Mouse (Mus musculus) C2C12 (cell line): Measurements from ENCODE around the gene Pcdh15. TPM values are rescaled to one million over a fixed set of nuclear protein-coding genes. Genes with fewer than 3 reads are reported as not detected.

Experiments
- H3K27me3 ChIP-seq: one replicate; pipeline ENCODE4 v1.6.1; 2011; ENCODE audit not compliant: control insufficient read depth, insufficient read depth, insufficient read length
- H3K36me3 ChIP-seq: one replicate; pipeline ENCODE4 v1.6.1; 2011; ENCODE audit not compliant: control insufficient read depth, insufficient read depth
- H3K4me3 ChIP-seq: one replicate; pipeline ENCODE4 v1.5.1; 2011; ENCODE audit warnings: mild to moderate bottlenecking, control low read depth; ENCODE audit not compliant: poor library complexity, insufficient read depth, severe bottlenecking
- H3K79me2 ChIP-seq: one replicate; pipeline ENCODE4 v1.6.1; 2011; ENCODE audit not compliant: control insufficient read depth, insufficient read depth
- H3K79me3 ChIP-seq: one replicate; pipeline ENCODE4 v1.6.1; 2011; ENCODE audit warnings: low read depth, control low read depth
- H3ac ChIP-seq: one replicate; pipeline ENCODE3; 2011; ENCODE audit warnings: low read depth; ENCODE audit not compliant: control insufficient read depth, insufficient read length
- CEBPB ChIP-seq: IDR thresholded peaks from one replicate; pipeline ENCODE4 v1.6.1; 2011; ENCODE audit warnings: low read depth, mild to moderate bottlenecking, control low read depth, moderate library complexity
- CTCF ChIP-seq: IDR thresholded peaks from one replicate; pipeline ENCODE4 v1.5.1; 2011; ENCODE audit not compliant: control insufficient read depth, insufficient read depth, insufficient read length
- FOSL1 ChIP-seq: IDR thresholded peaks from one replicate; pipeline ENCODE4 v1.8.0; 2011; ENCODE audit warnings: mild to moderate bottlenecking, low read length; ENCODE audit not compliant: poor library complexity, insufficient read depth, severe bottlenecking
- MAX ChIP-seq: IDR thresholded peaks from one replicate; pipeline ENCODE4 v1.6.1; 2011; ENCODE audit warnings: mild to moderate bottlenecking, control low read depth
- MYOD1 ChIP-seq: IDR thresholded peaks from one replicate; pipeline ENCODE4 v1.6.1; 2011; ENCODE audit warnings: low read depth; ENCODE audit not compliant: control insufficient read depth, insufficient read length
- MYOG ChIP-seq: IDR thresholded peaks from one replicate; pipeline ENCODE4 v1.6.1; 2011; ENCODE audit not compliant: control insufficient read depth, insufficient read length; ENCODE audit errors: extremely low read depth
- USF1 ChIP-seq: IDR thresholded peaks from one replicate; pipeline ENCODE4 v1.6.1; 2011; ENCODE audit warnings: low read depth, mild to moderate bottlenecking, control low read depth, moderate library complexity
- polyA plus RNA-seq: library from polyadenylated mRNA; unstranded; fragments of >200 nt; fragmentation: generic; extraction: Trizol; gene quantifications from one replicate; pipeline ENCODE4 v1.2.1, GENCODE M21; 2012; ENCODE audit warnings: missing spikeins

The Pcdh15 gene
- polyA plus RNA-seq, 1 experiment = 0.54 TPM

- no peaks in the 10 kb centered on the region for H3K27me3 ChIP-seq
- H3ac ChIP-seq = no peak overlapping the region
- H3K79me3 ChIP-seq = no peaks in the 10 kb centered on the region
- TF ChIP-seq MYOG (no peak), CTCF (no peak), CEBPB (no peak), MAX (no peak), FOSL1 (no peak), MYOD1 (no peak), USF1 (no peak)
- H3K4me3 ChIP-seq = no peak overlapping the region
- no peaks in the 10 kb centered on the region for H3K36me3 ChIP-seq
- no peaks in the 10 kb centered on the region for H3K79me2 ChIP-seq
Measured at GRCm38 (mm10) chr10:74270894-74271293, 1171.8 kb downstream of the Pcdh15 start.

- Histone ChIP-seq H3K79me2 (no peaks in the 10 kb centered on the region), H3K4me3 (no peak overlapping the region), H3K79me3 (no peaks in the 10 kb centered on the region), H3K36me3 (no peaks in the 10 kb centered on the region), H3ac (no peak overlapping the region), H3K27me3 (no peaks in the 10 kb centered on the region)
- TF ChIP-seq FOSL1 (no peak), CTCF (no peak), MAX (no peak), MYOD1 (no peak)
Measured at GRCm38 (mm10) chr10:74304120-74304519, 1205.0 kb downstream of the Pcdh15 start.

GRCm38 (mm10) chr10:74305439-74306158, 1206.5 kb downstream of the Pcdh15 start:
- H3K79me2 ChIP-seq = no peaks in the 10 kb centered on the region
- no peak overlapping the region for H3K4me3 ChIP-seq

GRCm38 (mm10) chr10:74307035-74307434, 1207.9 kb downstream of the Pcdh15 start:
- Histone ChIP-seq H3K36me3 (no peaks in the 10 kb centered on the region), H3K79me2 (no peaks in the 10 kb centered on the region), H3K27me3 (no peaks in the 10 kb centered on the region), H3K79me3 (no peaks in the 10 kb centered on the region), H3ac (no peak overlapping the region), H3K4me3 (no peak overlapping the region)
- TF ChIP-seq MYOG = no peak

More at GRCm38 (mm10) chr10:74305439-74306158, 1206.5 kb downstream of the Pcdh15 start:
- H3K27me3 ChIP-seq = no peaks in the 10 kb centered on the region
- H3K79me3 ChIP-seq = no peaks in the 10 kb centered on the region
- no peaks in the 10 kb centered on the region for H3K36me3 ChIP-seq
- H3ac ChIP-seq = no peak overlapping the region
- TF ChIP-seq MAX = no peak
- TF ChIP-seq USF1 = no peak
- no peak for TF ChIP-seq CEBPB

GRCm38 (mm10) chr10:74316091-74316490, 1216.9 kb downstream of the Pcdh15 start:
- H3K79me3 ChIP-seq = no peaks in the 10 kb centered on the region
- no peak for TF ChIP-seq MAX
- no peak for TF ChIP-seq MYOD1
- no peak for TF ChIP-seq FOSL1
- no peak for TF ChIP-seq CEBPB
- TF ChIP-seq CTCF = no peak
- TF ChIP-seq USF1 = no peak
- TF ChIP-seq MYOG = no peak
- no peak overlapping the region for H3K4me3 ChIP-seq
- H3K79me2 ChIP-seq = no peaks in the 10 kb centered on the region
- H3K36me3 ChIP-seq = no peaks in the 10 kb centered on the region
- no peak overlapping the region for H3ac ChIP-seq
- no peaks in the 10 kb centered on the region for H3K27me3 ChIP-seq

GRCm38 (mm10) chr10:74335412-74335811, 1236.3 kb downstream of the Pcdh15 start:
- TF ChIP-seq MYOD1 = no peak
- TF ChIP-seq MYOG = no peak
- no peak for TF ChIP-seq CTCF
- no peak for TF ChIP-seq USF1
- TF ChIP-seq MAX = no peak
- no peak for TF ChIP-seq FOSL1
- TF ChIP-seq CEBPB = no peak
- H3K79me3 ChIP-seq = no peaks in the 10 kb centered on the region
- no peak overlapping the region for H3ac ChIP-seq
- H3K36me3 ChIP-seq = no peaks in the 10 kb centered on the region
- H3K27me3 ChIP-seq = no peaks in the 10 kb centered on the region
- no peak overlapping the region for H3K4me3 ChIP-seq
- no peaks in the 10 kb centered on the region for H3K79me2 ChIP-seq
